Mouse (Mus musculus): ENCODE results near the gene Brsk2. TPM values are rescaled to one million over a fixed set of nuclear protein-coding genes. Genes with fewer than 3 reads are reported as not detected.

The Brsk2 gene
- polyA plus RNA-seq, 1 experiment, result 99.9 TPM

DNA sequence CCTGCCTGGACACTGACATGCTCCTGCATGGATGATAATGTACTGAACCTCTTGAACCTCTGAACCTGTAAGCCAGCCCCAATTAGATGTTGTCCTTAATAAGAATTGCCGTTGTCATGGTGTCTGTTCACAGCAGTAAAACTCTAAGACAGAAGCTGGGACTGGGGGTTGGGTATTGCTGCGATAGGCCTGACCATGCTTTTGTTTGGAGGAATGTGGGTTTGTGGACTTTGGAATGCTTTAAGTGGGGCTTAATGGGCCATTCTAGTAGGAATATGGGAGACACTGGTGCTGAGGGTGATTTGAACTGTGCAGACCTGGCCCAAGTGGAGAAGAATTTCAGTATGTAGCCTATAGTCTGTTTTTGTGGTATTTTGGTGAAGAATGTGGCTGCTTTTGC is 95.8 kb downstream of the Brsk2 start:
- no peak overlapping the region for H3K27ac ChIP-seq (ENCODE audit: control insufficient read depth, insufficient read depth, low read depth, low read length)
- no peaks in the 10 kb centered on the region for H3K4me1 ChIP-seq (ENCODE audit: control insufficient read depth, insufficient read depth, low read length)
- H3K36me3 ChIP-seq (ENCODE audit: control insufficient read depth, insufficient read depth, low read length), result no peaks in the 10 kb centered on the region
- H3K27me3 ChIP-seq (ENCODE audit: control insufficient read depth, insufficient read depth, low read length), result no peaks in the 10 kb centered on the region
- H3K4me3 ChIP-seq (ENCODE audit: control insufficient read depth, low read depth, low read length), result no peak overlapping the region
- TF ChIP-seq POLR2A (IDR thresholded peaks at IDR 0.05; ENCODE audit: control insufficient read depth, low read depth, low read length), result no peak
- TF ChIP-seq CTCF (IDR thresholded peaks at IDR 0.05; ENCODE audit: control insufficient read depth, insufficient read depth, insufficient replicate concordance, low read depth, low read length), result no peak

DNA sequence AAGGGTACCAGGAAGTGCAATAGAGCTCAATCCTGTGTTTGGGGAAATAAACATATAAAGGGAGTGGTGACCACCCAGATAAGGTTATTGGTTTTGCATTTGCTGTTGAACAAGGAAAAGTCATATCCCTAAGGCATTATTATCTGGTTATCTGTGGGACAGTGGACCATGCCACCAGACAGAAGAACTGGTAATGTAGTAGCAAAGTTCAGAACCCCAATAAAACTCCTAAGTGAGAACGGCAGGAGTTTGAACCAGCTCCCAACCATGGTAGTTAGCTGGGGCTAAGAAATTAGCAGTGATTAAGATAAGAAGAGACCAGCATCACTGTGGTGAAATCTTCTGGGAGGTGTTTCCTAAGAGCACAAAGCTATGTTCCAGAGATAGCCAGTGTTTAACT is 96.4 kb downstream of the Brsk2 start:
- Histone ChIP-seq H3K4me3 (ENCODE audit: control insufficient read depth, low read depth, low read length) (no peak overlapping the region), H3K4me1 (ENCODE audit: control insufficient read depth, insufficient read depth, low read length) (no peaks in the 10 kb centered on the region), H3K36me3 (ENCODE audit: control insufficient read depth, insufficient read depth, low read length) (no peaks in the 10 kb centered on the region), H3K27ac (ENCODE audit: control insufficient read depth, insufficient read depth, low read depth, low read length) (no peak overlapping the region), H3K27me3 (ENCODE audit: control insufficient read depth, insufficient read depth, low read length) (no peaks in the 10 kb centered on the region)
- TF ChIP-seq POLR2A (IDR thresholded peaks at IDR 0.05; ENCODE audit: control insufficient read depth, low read depth, low read length) (no peak), CTCF (IDR thresholded peaks at IDR 0.05; ENCODE audit: control insufficient read depth, insufficient read depth, insufficient replicate concordance, low read depth, low read length) (no peak)

DNA sequence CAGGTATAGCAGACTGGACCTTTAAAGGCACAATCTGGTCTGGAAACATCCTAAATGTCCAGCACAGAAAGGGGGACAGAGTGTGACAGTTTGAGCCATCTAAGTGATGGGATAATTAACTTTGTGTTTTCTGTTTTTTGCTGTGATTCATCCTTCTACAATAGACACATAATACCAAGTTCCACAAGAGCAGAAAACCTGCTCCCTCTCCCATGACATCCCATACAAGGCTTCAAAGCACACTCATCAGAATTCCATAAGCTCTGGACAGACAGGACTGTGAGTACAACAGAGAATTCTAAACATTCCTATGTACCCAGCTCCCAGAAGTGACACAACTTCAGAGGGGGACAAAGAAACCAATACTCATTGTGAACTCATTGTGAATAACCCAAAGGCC is 101.0 kb downstream of the Brsk2 start:
- no peaks in the 10 kb centered on the region for H3K4me1 ChIP-seq (ENCODE audit: control insufficient read depth, insufficient read depth, low read length)
- no peak for TF ChIP-seq POLR2A (IDR thresholded peaks at IDR 0.05; ENCODE audit: control insufficient read depth, low read depth, low read length)
- TF ChIP-seq CTCF (IDR thresholded peaks at IDR 0.05; ENCODE audit: control insufficient read depth, insufficient read depth, insufficient replicate concordance, low read depth, low read length), result no peak
- H3K27me3 ChIP-seq (ENCODE audit: control insufficient read depth, insufficient read depth, low read length), result no peaks in the 10 kb centered on the region
- H3K36me3 ChIP-seq (ENCODE audit: control insufficient read depth, insufficient read depth, low read length), result no peaks in the 10 kb centered on the region
- no peak overlapping the region for H3K27ac ChIP-seq (ENCODE audit: control insufficient read depth, insufficient read depth, low read depth, low read length)
- H3K4me3 ChIP-seq (ENCODE audit: control insufficient read depth, low read depth, low read length), result no peak overlapping the region

Other genes starting within 250 kb of the Brsk2 start
- 0.27 and 0.34 TPM in 2 replicates for gene Muc5ac, start 160.8 kb upstream of the Brsk2 start, polyA plus RNA-seq (2012; rRNA removed)
- gene Muc5b, start 110.7 kb upstream of the Brsk2 start, polyA plus RNA-seq (2012; rRNA removed), result 0.06 and 0.07 TPM in 2 replicates
- 232 TPM in 2 replicates for gene Tollip, start 31.2 kb upstream of the Brsk2 start, polyA plus RNA-seq (2012; rRNA removed)
- gene Mob2, start 111.3 kb downstream of the Brsk2 start, polyA plus RNA-seq (2012; rRNA removed), result 19.4 and 21.3 TPM in 2 replicates
- gene Dusp8, start 146.1 kb downstream of the Brsk2 start, polyA plus RNA-seq (2012; rRNA removed), result 0.48 and 0.94 TPM in 2 replicates
- gene Gm45618, start 171.0 kb downstream of the Brsk2 start, polyA plus RNA-seq (2012; rRNA removed), result not detected in 2 replicates
- gene Gm39115, start 186.3 kb downstream of the Brsk2 start, polyA plus RNA-seq (2012; rRNA removed), result not detected in 2 replicates
- not detected in 2 replicates for gene Gm45337, start 194.9 kb downstream of the Brsk2 start, polyA plus RNA-seq (2012; rRNA removed)
- gene Gm29735, start 207.4 kb downstream of the Brsk2 start, polyA plus RNA-seq (2012; rRNA removed), result not detected in 2 replicates
- gene Gm4553, start 216.0 kb downstream of the Brsk2 start, polyA plus RNA-seq (2012; rRNA removed), result not detected in 2 replicates
- gene Krtap5-2, start 226.3 kb downstream of the Brsk2 start, polyA plus RNA-seq (2012; rRNA removed), result not detected in 2 replicates
- not detected in 2 replicates for gene Gm10153, start 240.6 kb downstream of the Brsk2 start, polyA plus RNA-seq (2012; rRNA removed)

All from testis, adult 2 months (tissue).